Mouse (Mus musculus) yolk sac, embryonic 10.5 days (tissue): ENCODE data around the gene Lingo3.
"Not testable (repeated sequence)": the region's sequence is repeated elsewhere in the genome, so short reads cannot be mapped to it uniquely, and the experiment has no call there.

Experiments used
- DNase-seq: peaks from one replicate; pipeline ENCODE4 v3.0.0-alpha.2; 2017; ENCODE audit warnings: low spot score

Lingo3 gene

DNA sequence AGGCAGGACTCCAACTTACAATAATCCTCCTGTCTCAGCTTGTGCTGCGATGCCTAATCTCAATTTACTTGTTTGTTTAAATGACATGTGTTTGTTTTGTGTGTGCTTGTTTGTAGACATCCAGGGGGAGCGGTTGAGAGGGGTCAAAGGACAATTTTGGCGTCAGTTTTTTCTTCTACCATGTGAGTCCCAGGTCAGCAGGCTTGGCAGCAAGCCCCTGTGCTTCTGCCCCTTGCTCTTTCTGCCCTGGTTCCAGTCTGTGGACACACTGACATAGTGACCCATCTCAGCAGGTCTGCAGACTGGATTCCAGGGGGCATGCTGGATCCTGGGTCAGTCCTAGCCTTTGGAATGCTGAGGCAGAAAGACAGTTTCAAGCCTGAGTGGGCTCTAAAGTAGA is 24.4 kb downstream of the Lingo3 start:
- DNase-seq = peak; percentile 51

DNA sequence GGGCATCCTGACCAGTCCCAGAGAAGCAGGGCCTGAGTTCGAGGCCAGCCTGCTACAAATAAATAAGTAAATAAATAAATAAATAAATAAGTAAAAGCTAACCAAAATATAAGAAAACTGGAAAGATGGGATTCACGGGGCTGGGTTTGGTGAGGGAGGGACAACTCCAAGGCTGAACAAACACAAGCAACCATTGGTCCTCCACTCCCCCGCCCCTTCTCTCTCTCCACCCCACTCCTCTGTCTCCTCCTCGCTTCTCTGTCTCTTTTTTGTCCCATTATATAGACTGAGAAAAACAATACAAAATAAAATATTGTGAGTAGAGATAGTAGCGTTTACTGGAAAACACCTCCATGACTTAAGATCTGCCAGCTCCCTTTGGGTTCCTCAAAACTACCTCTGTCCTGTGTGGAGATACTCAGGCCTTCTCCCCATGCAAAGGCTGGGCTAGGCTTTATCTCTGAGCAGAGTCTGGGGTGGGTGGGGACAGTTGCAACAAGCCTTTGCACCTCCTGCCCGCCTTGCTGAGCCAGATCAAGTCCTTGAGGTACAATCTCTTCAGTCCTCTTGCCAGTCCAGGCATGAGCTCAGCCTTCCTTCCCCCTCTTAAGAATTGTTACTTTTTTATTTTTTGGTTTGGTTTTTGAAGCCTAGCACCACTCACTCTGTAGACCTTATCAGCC is 25.1 kb downstream of the Lingo3 start:
- peak; percentile 59 for DNase-seq

DNA sequence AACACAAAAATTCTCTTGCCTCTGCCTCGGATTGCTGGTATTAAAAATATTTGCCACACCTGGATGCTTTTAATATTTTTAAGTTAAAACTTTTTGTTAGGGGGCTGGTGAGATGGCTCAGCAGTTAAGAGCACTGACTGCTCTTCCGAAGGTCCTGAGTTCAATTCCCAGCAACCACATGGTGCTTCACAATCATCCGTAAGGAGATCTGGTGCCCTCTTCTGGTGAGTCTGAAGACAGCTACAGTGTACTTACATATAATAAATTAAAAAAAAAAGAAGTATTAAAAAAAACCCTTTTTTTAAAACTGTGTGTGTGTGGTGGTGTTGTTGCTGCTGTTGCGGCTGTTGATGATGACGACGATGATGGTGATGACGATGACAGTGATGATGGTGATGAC is 25.9 kb downstream of the Lingo3 start:
- not testable (repeated sequence) for DNase-seq

DNA sequence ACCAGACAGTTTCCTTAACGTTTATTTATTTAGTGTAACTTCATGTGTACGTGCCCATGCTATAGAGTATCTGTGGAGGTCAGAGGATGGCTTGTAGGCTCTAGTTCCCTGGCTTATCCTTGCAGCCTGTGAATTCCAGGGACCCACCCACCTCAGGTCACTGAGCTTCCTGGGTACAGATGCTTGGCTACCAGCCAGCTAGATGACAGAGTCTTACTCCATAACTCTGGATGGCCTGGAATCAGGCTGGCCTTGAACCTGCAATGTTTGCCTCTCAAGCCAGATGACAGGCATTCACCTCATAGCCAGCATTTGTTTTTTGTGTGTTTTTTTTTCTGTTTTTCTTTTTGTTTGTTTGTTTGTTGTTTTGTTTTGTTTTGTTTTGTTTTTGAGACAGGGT is 26.7 kb downstream of the Lingo3 start:
- no peak for DNase-seq

DNA sequence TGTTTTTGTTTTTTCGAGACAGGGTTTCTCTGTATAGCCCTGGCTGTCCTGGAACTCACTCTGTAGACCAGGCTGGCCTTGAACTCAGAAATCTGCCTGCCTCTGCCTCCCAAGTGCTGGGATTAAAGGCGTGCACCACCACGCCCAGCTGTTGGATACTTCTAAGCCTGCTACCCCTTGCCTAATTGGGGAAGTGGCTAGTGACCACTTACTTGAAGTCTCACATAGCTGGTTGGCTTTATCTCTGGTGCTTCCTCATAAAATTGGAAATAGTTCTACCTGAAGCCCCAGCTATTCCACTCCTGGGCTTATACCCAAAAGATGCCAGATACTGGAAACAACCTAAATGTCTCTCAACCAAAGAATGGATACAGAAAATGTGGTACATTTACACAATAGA is 27.5 kb downstream of the Lingo3 start:
- DNase-seq = not testable (repeated sequence)

DNA sequence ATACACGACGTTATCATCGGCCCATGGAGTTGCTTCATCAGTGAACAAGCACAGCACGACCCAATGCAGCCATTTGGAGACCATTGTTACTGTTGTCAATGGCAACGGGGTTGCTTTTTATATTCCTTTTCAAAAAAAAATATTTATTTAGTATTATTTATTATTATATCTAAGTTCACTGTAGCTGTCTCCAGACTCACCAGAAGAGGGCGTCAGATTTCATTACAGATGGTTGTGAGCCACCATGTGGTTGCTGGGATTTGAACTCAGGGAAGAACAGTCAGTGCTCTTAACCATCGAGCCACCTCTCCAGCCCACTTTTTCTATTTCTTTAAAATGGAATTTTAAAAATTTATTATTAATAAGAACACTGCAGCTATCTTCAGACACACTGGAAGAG is 29.0 kb downstream of the Lingo3 start:
- DNase-seq = no peak

DNA sequence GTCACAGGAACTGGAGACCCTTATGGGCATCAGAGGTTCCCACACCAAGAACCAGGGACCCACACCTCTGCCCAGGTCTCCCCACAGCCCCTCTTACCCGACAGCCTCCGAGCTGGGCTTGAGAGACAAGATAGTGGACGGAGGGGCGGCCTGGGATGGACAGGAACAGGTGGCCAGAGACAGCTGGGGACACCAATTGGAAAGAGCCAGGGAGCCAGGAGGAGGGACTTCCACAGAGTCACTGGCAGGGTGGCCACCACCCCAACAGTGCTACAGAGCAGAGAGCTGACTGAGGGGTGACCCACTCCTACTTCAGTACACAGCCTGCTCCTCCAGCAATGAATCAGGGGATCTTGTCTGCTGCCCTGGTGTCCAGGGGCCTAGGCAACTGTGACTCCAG is 30.5 kb downstream of the Lingo3 start, which contains the start of gene Jsrp1:
Gene Jsrp1 (minus strand): TSS at position 133 of the 400 bp plus-strand sequence.
- no peak for DNase-seq

DNA sequence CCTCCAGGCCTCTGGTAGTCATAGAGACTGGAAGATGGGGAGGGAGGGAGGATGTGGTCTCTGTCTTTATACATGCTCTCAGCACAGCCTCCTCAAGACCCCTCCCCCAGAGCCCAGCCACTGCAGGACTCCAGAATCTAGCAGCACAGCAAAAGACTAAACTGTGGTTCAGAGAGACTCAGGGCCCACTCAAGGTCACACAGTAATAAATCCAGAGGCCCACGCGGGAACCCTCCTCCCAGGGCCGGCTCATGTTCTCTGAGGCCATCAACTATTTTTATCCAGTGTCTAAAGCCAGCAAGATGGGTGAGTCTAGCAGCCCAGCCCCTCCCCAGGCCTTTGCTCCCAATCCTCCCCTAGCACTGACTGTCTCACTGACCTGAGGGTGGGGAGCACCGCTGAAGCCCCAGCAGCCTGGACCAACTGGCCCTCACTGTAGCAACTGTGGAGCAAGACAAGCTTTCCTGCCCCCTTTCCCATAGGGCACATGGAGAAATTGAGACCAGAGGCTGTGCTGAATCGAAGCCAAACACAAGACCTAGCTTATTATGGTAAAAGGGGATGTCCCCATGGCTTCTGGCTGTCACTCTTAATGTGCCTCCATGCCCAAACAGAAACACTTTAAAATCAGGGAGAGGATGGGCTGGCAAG is 31.3 kb downstream of the Lingo3 start:
- no peak for DNase-seq

DNA sequence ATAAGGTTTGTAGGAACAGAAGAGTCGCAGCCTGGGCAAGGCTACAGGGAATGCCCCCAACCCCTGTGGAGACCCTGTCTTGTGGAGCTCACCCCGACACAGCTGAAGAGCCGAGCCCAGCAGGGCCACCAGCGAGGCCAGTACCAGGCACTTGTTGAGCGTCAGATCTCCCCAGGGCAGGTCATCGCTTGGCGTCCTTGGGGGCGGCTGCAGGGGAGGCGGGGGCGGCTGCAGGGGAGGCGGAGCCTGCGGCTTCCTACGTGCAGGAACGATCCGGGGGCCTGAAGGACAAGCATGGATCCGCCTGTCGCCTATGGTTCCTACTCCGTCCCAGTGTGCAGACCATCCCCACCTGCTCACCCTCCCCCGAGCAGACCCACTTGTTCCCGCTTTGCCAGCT is 33.8 kb downstream of the Lingo3 start:
- no peak for DNase-seq

DNA sequence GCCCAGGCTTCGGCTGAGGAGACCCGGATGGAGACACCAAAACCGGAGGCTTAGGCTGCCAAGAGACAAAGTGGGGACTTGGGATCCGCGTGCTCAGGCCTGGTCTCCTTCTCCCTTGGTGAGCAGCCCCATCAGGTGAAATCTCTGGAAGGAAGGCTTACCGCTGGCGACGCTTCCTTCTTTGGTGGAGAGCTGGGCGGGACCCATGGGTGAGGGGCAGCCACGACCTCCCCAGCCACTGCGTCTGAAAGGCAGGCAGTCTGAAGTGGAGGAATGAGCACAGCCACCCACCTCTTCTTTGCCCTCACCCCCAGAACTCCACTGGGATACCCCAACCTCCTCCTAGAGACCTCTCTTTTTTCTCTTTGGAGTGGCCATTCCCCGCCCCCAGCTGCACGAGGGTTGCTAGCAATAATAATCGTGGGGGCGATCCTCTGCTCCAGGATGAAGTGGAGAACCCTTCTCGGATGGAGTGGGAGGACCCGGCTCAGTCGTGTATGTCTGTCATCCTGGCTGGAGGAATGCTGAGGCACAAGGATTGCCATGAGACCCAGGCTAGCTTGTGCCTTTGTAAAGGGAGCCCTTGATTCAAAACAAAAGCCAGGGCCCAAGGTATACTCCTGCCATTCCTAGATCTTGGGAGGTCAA is 34.7 kb downstream of the Lingo3 start:
- no peak for DNase-seq

DNA sequence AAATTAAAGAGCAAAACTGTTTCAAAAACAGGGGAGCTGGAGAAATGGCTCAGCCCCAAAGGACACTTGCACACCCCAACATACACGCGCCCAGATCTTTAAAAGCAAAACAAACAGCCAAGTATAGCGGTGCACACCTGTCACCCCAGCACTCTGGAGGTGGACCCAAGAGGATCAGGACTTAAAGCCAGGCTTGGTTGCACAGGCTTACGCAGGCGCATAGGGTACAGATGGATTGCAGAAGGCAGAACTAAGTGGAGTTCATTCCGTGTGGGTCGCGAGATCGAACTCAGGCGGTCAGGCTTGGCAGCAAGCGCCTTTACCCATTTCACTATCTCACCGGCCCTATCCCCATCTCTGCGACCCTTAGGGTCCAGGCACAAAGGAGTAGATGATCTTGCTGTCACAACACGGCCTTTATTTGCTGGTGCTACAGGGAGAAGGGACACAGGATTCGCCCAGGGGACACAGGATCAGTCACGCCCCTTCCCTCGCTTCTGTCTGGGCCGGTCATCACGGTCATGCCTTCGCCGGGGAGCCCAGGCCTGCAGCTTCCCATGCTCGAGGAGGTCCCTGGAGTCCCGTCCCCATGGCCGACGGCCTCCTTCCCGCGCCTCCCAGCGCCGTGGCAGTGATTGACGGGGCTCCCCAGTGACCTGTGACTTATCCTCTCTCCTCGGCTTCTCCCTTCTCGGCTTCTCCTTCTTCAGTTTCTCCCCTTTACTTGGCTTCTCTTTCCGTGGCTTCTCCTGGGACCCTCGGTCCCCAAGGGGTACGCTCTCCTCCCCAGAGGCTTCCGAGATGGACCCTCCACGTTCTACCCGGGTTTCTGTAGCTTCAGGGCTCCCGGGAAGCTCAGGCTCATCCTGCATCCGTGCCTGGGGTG is 35.5 kb downstream of the Lingo3 start:
- DNase-seq = no peak

DNA sequence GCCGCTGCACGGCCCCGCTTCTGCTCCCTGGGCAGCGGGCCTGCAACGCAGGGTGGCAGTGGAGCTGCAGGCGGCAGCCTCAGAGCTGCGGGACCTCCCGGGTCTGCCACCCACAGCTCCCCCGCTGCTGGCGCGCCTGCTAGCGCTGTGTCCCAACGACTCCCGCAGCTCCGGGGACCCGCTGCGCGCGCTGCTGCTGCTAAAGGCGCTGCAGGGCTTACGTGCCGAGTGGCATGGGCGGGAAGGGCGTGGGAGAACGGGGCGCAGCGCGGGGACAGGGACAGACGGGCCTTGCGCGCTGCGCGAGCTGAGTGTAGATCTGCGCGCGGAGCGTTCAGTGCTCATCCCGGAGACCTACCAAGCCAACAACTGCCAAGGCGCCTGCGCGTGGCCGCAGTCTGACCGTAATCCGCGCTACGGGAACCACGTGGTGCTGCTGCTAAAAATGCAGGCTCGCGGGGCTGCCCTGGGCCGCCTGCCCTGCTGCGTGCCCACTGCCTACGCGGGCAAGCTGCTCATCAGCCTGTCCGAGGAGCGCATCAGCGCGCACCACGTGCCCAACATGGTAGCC is 36.7 kb downstream of the Lingo3 start:
- DNase-seq = peak; percentile 66

DNA sequence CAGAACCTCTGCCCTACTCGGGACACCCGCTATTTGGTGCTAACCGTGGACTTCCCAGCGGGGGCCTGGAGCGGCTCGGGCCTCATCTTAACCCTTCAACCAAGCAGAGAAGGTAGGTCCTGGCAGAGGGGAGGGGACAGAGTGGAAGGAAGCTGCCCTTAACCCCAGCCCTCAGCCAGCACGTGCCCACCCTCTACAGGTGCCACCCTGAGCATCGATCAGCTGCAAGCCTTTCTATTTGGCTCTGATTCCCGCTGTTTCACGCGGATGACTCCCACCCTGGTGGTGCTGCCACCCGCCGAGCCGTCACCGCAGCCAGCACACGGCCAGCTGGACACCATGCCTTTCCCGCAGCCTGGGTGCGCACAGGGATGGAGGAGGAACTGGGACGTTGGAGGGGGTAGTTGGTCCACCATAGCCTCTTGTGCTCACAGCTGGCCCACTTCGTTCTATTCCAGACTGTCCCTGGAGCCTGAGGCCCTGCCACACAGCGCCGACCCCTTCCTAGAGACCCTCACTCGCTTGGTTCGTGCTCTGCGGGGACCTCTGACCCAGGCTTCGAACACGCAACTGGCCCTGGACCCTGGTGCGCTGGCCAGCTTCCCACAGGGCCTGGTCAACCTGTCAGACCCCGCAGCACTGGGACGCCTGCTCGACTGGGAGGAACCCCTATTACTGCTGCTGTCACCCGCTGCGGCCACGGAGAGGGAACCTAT is 37.3 kb downstream of the Lingo3 start:
- DNase-seq = no peak

DNA sequence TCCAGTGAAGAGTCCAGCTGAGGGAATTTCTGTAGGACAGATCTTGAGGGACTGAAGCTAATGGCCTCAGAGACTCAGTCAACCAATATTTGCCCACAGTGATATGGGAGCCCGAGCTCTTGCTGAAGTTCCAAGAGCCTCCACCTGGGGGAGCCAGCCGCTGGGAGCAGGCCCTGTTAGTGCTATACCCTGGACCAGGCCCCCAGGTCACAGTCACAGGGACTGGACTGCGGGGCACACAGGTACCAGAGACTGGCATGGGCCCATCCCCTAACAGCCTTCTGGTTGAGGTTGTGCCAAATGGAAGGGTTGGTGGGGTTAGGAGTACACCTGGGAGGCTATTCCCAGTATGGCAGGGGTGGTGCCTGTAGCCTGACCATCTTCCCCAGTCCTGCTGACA is 37.9 kb downstream of the Lingo3 start:
- DNase-seq = peak; percentile 69

DNA sequence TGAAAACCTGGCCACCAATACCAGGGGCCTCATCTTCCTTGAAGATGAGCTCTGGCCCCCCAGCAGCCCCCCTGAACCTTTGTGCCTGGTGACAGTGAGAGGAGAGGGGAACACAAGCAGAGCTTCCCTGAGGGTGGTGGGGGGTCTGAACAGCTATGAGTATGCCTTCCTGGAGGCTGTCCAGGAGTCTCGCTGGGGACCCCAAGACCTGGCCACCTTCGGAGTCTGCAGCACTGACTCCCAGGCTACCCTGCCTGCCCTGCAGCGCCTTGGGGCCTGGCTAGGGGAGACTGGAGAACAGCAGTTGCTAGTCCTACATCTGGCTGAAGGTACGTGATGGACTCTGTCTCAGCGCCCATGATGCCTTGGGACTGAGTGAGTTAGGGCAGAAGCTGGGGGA is 38.5 kb downstream of the Lingo3 start:
- DNase-seq = no peak

DNA sequence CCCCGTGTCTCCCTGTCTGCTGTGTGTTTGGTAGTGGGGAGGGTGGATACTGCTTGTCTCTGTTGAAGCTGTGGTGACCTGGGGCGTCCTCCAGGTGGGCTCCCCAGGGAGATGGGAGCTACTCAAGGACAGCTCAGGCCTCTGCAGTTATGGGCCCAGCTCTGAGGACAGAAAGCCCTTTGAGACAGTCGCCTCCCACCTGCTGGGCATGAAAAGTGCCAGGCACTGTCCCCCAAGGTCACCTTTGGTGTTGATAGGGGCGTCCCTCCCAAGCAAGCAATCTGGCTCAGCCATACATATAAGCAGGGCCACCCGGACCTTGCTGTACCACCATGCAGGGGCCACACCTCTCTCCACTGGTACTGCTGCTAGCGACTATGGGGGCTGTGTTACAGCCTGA is 38.9 kb downstream of the Lingo3 start, which contains the start of gene Amh:
Gene Amh (plus strand): TSS at position 328 of the 400 bp plus-strand sequence.
- DNase-seq = no peak

DNA sequence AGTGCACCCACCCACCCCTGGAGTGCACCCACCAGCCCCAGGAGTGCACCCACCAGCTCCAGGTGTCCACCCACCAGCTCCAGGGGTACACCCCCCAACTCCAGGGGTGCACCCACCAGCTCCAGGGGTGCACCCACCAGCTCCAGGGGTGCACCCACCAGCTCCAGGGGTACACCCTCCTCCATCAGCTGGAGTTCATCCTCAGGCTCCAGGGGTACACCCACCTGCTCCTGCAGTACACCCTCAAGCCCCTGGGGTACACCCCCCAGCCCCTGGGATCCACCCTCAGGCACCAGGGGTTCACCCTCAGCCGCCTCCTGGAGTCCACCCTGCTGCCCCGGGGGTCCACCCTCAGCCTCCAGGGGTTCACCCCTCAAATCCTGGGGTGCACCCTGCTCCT is 39.5 kb downstream of the Lingo3 start:
- DNase-seq = no peak

DNA sequence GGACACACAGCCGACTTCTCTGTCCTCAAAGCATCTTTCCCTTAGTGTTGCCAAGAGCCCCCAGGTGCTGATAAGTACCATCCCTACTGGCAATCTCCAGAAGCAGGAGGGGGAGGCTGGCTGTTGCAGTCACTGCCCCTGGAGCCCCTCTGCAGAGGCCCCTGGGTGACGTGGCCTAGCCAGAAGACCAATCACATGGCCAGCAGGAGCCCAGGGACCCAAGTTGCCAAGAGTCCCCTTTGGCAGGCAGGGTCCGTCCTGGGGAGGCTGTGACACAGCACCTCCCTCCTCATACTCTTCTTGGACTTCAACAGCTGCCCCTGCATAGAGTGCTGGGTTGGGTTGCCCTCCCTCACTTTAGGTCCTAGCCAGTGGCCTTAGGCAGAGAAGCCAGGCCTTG is 40.8 kb downstream of the Lingo3 start:
- DNase-seq = no peak

DNA sequence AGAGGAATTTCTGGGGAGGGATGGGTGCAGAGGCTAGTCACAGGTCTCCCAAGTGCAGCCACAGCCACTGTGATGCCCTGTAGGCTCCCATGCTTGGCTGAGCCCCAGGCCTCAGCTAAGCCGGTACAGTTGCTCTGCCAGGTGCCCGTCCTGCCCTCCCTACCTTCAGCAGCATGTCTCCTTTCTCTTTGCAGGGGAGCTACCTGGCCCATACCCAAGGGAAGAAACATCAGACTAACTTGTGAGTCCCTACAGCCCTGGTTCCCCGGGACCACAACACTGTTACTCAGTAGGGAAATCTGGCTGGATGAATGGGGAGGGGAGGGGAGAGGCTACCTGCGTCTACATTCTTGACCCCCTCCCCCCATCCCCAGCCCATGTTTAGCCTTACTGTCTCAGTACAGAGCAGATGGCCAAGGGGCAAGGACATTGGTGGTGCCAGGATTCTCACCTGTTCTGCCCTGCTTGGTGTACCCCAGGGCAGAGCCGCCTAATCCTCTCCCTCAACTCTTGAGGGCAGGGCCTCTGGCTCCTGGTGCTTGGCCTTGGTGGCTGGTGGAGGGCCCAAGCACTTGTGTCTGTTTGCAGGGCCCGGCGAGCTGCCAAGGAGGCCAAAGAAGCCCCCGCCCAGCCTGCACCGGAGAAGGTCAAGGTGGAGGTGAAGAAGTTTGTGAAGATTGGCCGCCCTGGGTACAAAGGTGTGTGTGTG is 41.5 kb downstream of the Lingo3 start:
- no peak for DNase-seq

DNA sequence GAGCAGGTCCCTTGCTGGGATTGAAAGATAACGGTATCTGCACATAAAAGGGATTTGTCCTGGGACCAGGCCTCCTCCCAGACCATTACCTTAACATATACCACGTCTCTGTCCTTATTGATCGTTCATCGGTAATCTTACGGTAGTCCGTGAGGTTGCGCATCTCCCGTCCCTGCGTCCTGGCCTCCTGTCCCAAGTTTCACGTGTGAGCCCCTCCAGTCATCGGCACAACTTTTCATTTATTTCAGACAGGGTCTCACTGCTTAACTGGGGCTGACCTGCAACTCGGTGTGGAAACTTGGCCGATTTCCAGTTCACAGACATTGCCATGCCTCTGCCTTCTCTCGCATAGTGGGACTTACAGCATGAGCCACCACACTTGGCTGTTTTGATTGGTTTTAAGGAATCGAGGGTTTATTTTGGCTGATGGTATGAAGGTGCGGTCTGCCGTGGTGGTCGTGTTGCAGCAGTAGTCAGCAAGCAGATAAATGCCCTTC is 44.7 kb downstream of the Lingo3 start:
- no peak for DNase-seq
